Mouse (Mus musculus) thymus, adult 2 months (tissue): ENCODE data around the gene Hal.
"Not testable (repeated sequence)": the region's sequence is repeated elsewhere in the genome, so short reads cannot be mapped to it uniquely, and the experiment has no call there.

Source experiments
- CTCF ChIP-seq: fragments of 200-500 bp; IDR thresholded peaks from 2 replicates; pipeline ENCODE4 v1.5.1; 2012; ENCODE audit warnings: mild to moderate bottlenecking, control low read depth, low read length, moderate library complexity, borderline replicate concordance; ENCODE audit not compliant: control insufficient read depth, poor library complexity, insufficient read depth; ENCODE audit errors: extremely low read depth
- POLR2A ChIP-seq: fragments of 200-500 bp; IDR thresholded peaks from 2 replicates; pipeline ENCODE4 v1.6.1; 2012; ENCODE audit warnings: mild to moderate bottlenecking, low read length, control low read depth, moderate library complexity; ENCODE audit not compliant: control insufficient read depth, poor library complexity, insufficient read depth; ENCODE audit errors: extremely low read depth

DNA sequence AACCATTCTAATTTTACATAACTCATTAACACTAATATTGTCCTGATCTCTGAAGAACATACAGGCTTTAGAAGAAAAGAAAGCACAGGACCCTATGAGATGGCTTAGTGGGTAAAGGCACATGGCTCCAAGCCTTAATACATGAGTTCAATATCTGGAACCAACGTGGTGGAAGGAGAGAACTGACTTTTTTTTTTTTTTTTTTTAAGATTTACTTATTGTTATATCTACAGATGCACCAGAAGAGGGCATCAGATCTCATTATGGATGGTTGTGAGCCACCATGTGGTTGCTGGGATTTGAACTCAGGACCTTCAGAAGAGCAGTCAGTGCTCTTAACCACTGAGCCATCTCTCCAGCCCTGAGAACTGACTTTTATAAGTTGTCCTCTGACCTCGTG, 69.4 kb downstream of the Hal start:
- not testable (repeated sequence) for TF ChIP-seq CTCF, POLR2A
